Mouse (Mus musculus): ENCODE measurements at regions not wholly inside any gene's neighbourhood (a gene's known extent, or its start where the extent isn't known, plus 50 kb on each side); places are given as distances from the start of the nearest gene placed in this dataset.

GRCm38 (mm10) chr2:178544411-178544810 lies 114.1 kb downstream of the Cdh26 start:
- TF ChIP-seq CTCF (conservative IDR thresholded peaks at IDR 0.05 in 1 of 2, IDR thresholded peaks at IDR 0.05 in 1 of 2; ENCODE audit: low read depth in 2 of 2, low read length in 2 of 2) (no peak), ELF1 (IDR thresholded peaks at IDR 0.05; ENCODE audit: low read depth, low read length) (no peak), POLR2A (IDR thresholded peaks at IDR 0.05; ENCODE audit: low read depth, low read length) (no peak), E2F4 (IDR thresholded peaks at IDR 0.05; ENCODE audit: insufficient replicate concordance, low read depth, low read length) (no peak), EP300 (IDR thresholded peaks at IDR 0.05; ENCODE audit: low read length) (no peak), UBTF (IDR thresholded peaks at IDR 0.05; ENCODE audit: low read depth, low read length) (no peak), POLR2AphosphoS2 (IDR thresholded peaks at IDR 0.05; ENCODE audit: low read depth, low read length) (no peak), JUND (conservative IDR thresholded peaks at IDR 0.05; ENCODE audit: low read depth, low read length) (no peak), RAD21 (IDR thresholded peaks at IDR 0.05; ENCODE audit: low read depth, low read length) (no peak), USF1 (IDR thresholded peaks at IDR 0.05; ENCODE audit: low read depth, low read length) (no peak)
